Mouse (Mus musculus): Measurements from ENCODE around the gene Tmem150a.

DNA sequence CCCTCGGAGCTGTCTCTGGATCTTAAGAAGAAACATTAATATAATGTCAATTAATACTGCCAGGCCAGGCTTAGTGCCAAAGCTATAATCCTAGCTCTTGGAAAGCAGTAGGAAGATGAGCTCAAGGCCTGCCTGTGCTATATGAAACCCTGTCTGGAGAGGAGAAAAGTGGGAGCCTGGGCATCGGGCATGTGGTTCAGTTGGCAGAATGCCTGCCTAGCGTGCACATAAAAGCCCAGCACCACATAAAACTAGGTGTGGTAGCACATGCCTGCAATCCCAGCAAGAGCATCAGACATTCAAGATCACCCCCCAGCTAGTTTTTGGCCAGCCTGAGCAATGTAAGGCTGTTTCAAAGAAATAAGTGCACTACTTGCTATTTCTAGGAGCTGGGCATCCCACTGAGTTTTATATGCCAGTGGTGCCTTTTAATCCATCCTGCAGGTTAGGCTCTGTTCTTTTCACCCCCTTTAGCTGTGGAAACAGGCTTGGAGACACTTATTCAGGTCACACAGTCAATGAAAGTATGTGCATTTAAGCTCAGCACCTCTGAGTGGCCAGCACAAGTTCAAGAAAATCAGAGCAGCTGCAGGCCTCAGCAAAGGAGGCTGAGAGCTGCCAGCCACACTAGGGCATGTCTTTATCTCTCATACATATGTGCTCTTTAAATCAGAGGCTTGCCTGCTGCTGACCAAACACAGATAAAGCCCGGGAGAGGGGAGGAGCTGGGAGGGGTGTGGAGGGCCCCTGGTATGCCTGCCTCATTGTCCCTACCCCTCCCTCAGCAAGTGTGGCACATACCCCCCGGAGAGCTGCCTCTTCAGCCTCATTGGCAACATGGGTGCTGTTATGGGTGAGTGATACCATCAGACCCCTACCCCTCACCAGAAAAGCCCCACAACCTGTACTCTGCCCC, 2.2 kb downstream of the Tmem150a start:
- TF ChIP-seq CTCF (IDR thresholded peaks at IDR 0.05; ENCODE audit: low read depth, low read length), result no peak
- no peak for TF ChIP-seq EP300 (IDR thresholded peaks at IDR 0.05; ENCODE audit: insufficient read depth, low read depth, low read length)
